Mouse (Mus musculus) right cerebral cortex, postnatal 10 days (tissue): ENCODE data around the gene Myoz1.
"Not testable (repeated sequence)": the region's sequence is repeated elsewhere in the genome, so short reads cannot be mapped to it uniquely, and the experiment has no call there.

Source experiments
- DNase-seq, 2 experiments: peaks; one replicate each; pipeline ENCODE4 v3.0.0; 2021; ENCODE audit warnings: low spot score in 2 of 2

The Myoz1 gene

GRCm38 (mm10) chr14:20656361-20656760 is at the start of gene Myoz1:
Myoz1 (minus strand) TSS chr14:20656540.
- no peak for DNase-seq

- not testable (repeated sequence) for DNase-seq
These were observed 47.1 kb upstream of the Myoz1 start for GRCm38 (mm10) chr14:20703461-20703860.

- DNase-seq: peak; percentile 93 to 94
These were observed 46.5 kb upstream of the Myoz1 start, which contains the start of gene Chchd1 for GRCm38 (mm10) chr14:20702741-20703381. Chchd1 (plus strand) TSS chr14:20703006.

- DNase-seq: no peak
These were observed 45.9 kb upstream of the Myoz1 start for GRCm38 (mm10) chr14:20702096-20702740.

GRCm38 (mm10) chr14:20701554-20701953 is 45.2 kb upstream of the Myoz1 start:
- DNase-seq: no peak

- peak in 1 of 2 experiments; percentile 26 for DNase-seq
These were observed 44.0 kb upstream of the Myoz1 start for GRCm38 (mm10) chr14:20700362-20700761.

- DNase-seq: no peak
These were observed 42.2 kb upstream of the Myoz1 start for GRCm38 (mm10) chr14:20698515-20698914.

- DNase-seq: peak; percentile 75 to 83
These were observed 40.6 kb upstream of the Myoz1 start for GRCm38 (mm10) chr14:20696986-20697385.

GRCm38 (mm10) chr14:20695761-20696520 is 39.6 kb upstream of the Myoz1 start:
- no peak for DNase-seq

- peak; percentile 92 for DNase-seq
These were observed 38.8 kb upstream of the Myoz1 start, which contains the start of gene Fut11 for GRCm38 (mm10) chr14:20694884-20695760. Fut11 (plus strand) TSS chr14:20694968.

GRCm38 (mm10) chr14:20694185-20694883 is 38.0 kb upstream of the Myoz1 start:
- no peak for DNase-seq

GRCm38 (mm10) chr14:20693589-20694101 is 37.3 kb upstream of the Myoz1 start:
- no peak for DNase-seq

- DNase-seq: no peak
These were observed 35.4 kb upstream of the Myoz1 start for GRCm38 (mm10) chr14:20691772-20692171.

GRCm38 (mm10) chr14:20689009-20689408 is 32.7 kb upstream of the Myoz1 start:
- no peak for DNase-seq

GRCm38 (mm10) chr14:20686576-20686975 is 30.2 kb upstream of the Myoz1 start:
- DNase-seq: no peak

GRCm38 (mm10) chr14:20682498-20682897 is 26.2 kb upstream of the Myoz1 start:
- no peak for DNase-seq

- DNase-seq: no peak
These were observed 25.4 kb upstream of the Myoz1 start for GRCm38 (mm10) chr14:20681742-20682141.

GRCm38 (mm10) chr14:20677906-20678305 is 21.6 kb upstream of the Myoz1 start:
- DNase-seq: no peak

- DNase-seq: peak; percentile 98 to 100
These were observed 17.9 kb upstream of the Myoz1 start, which contains the start of gene Sec24c for GRCm38 (mm10) chr14:20674064-20674833. Sec24c (plus strand) TSS chr14:20674308.

GRCm38 (mm10) chr14:20673735-20674063 is 17.4 kb upstream of the Myoz1 start:
- peak; percentile 65 to 84 for DNase-seq
